Mouse (Mus musculus) hindbrain, embryonic 16.5 days (tissue): ENCODE measurements around the gene Msantd3. TPM values are rescaled to one million over a fixed set of nuclear protein-coding genes. Genes with fewer than 3 reads are reported as not detected.

Experiments
- polyA plus RNA-seq: library from polyadenylated mRNA; unstranded; fragments of >200 nt; fragmentation: Nextera tagmentation; extraction: Ambion mirVana; gene quantifications from 2 replicates; pipeline ENCODE4 v1.2.1, GENCODE M21; 2015

Msantd3 gene
- polyA plus RNA-seq, 1 experiment from 2014 or later, result 21.8 TPM

Other genes with a start within 250 kb of the Msantd3 start
- gene Tex10, start 66.5 kb upstream of the Msantd3 start, polyA plus RNA-seq, result 32.4 and 38.6 TPM in 2 replicates
- gene Tmeff1, start 45.2 kb downstream of the Msantd3 start, polyA plus RNA-seq, result 72.2 and 182 TPM in 2 replicates
- gene Cavin4, start 123.6 kb downstream of the Msantd3 start, polyA plus RNA-seq, result 0.88 and 1.9 TPM in 2 replicates